Mouse (Mus musculus): ENCODE measurements around the gene T2.
"Not testable (repeated sequence)": the region's sequence is repeated elsewhere in the genome, so short reads cannot be mapped to it uniquely, and the experiment has no call there.

T2 gene

GRCm38 (mm10) chr17:8355692-8356091 is at the start of gene T2:
Gene T2, plus strand, starts transcription at chr17:8355992.
- no peak for DNase-seq (ENCODE audit: low read depth, low spot score)

- peak; percentile 96 for DNase-seq (ENCODE audit: low read depth, low spot score)
These were observed 44.8 kb upstream of the T2 start, which contains the start of gene Sft2d1 for GRCm38 (mm10) chr17:8310838-8311614. Gene Sft2d1, plus strand, starts transcription at chr17:8311102.

GRCm38 (mm10) chr17:8311751-8312150 is 44.0 kb upstream of the T2 start:
- peak; percentile 8 for DNase-seq (ENCODE audit: low read depth, low spot score)

GRCm38 (mm10) chr17:8313976-8314375 is 41.8 kb upstream of the T2 start:
- no peak for DNase-seq (ENCODE audit: low read depth, low spot score)

- peak; percentile 17 for DNase-seq (ENCODE audit: low read depth, low spot score)
These were observed 39.5 kb upstream of the T2 start for GRCm38 (mm10) chr17:8316251-8316650.

GRCm38 (mm10) chr17:8326877-8327276 is 28.9 kb upstream of the T2 start:
- not testable (repeated sequence) for DNase-seq (ENCODE audit: low read depth, low spot score)

- DNase-seq (ENCODE audit: low read depth, low spot score), result peak; percentile 29
These were observed 27.1 kb upstream of the T2 start for GRCm38 (mm10) chr17:8328511-8329174.

GRCm38 (mm10) chr17:8330602-8331001 is 25.2 kb upstream of the T2 start:
- DNase-seq (ENCODE audit: low read depth, low spot score), result no peak

GRCm38 (mm10) chr17:8337159-8337558 is 18.6 kb upstream of the T2 start, which contains the start of gene Prr18:
Gene Prr18, plus strand, starts transcription at chr17:8337459.
- not testable (repeated sequence) for DNase-seq (ENCODE audit: low read depth, low spot score)

GRCm38 (mm10) chr17:8339666-8340374 is 16.0 kb upstream of the T2 start:
- DNase-seq (ENCODE audit: low read depth, low spot score), result no peak

GRCm38 (mm10) chr17:8340407-8341359 is 15.1 kb upstream of the T2 start:
- DNase-seq (ENCODE audit: low read depth, low spot score), result no peak

GRCm38 (mm10) chr17:8341360-8341963 is 14.3 kb upstream of the T2 start:
- DNase-seq (ENCODE audit: low read depth, low spot score), result no peak

- DNase-seq (ENCODE audit: low read depth, low spot score), result no peak
These were observed 13.1 kb upstream of the T2 start for GRCm38 (mm10) chr17:8342706-8343105.

- no peak for DNase-seq (ENCODE audit: low read depth, low spot score)
These were observed 12.4 kb upstream of the T2 start for GRCm38 (mm10) chr17:8343416-8343815.

- peak; percentile 9 for DNase-seq (ENCODE audit: low read depth, low spot score)
These were observed 8.0 kb upstream of the T2 start for GRCm38 (mm10) chr17:8347765-8348285.

- DNase-seq (ENCODE audit: low read depth, low spot score), result no peak
These were observed 6.9 kb upstream of the T2 start for GRCm38 (mm10) chr17:8348941-8349340.

- DNase-seq (ENCODE audit: low read depth, low spot score), result no peak
These were observed 4.7 kb upstream of the T2 start for GRCm38 (mm10) chr17:8351088-8351487.

- DNase-seq (ENCODE audit: low read depth, low spot score), result no peak
These were observed 1.7 kb downstream of the T2 start for GRCm38 (mm10) chr17:8357498-8357897.

- DNase-seq (ENCODE audit: low read depth, low spot score), result no peak
These were observed 5.1 kb downstream of the T2 start for GRCm38 (mm10) chr17:8360876-8361275.

Measured in 3T3-L1 (cell line).